Mouse (Mus musculus) intestine, embryonic 16.5 days (tissue): ENCODE results near the gene Cln5. TPM values are rescaled to one million over a fixed set of nuclear protein-coding genes. Genes with fewer than 3 reads are reported as not detected.

Experiments used
- polyA plus RNA-seq: library from polyadenylated mRNA; unstranded; fragments of >200 nt; fragmentation: Nextera tagmentation; extraction: Ambion mirVana; gene quantifications from 2 replicates; pipeline ENCODE4 v1.2.1, GENCODE M21; 2015

Gene Cln5
- polyA plus RNA-seq, 1 experiment from 2014 or later, result 28.3 TPM

Other genes with a start within 250 kb of the Cln5 start
- gene Kctd12, start 87.6 kb upstream of the Cln5 start, polyA plus RNA-seq, result 8.9 and 9.5 TPM in 2 replicates
- 0.05 TPM in 1 of 2 replicates, not detected in the other for gene Acod1, start 23.2 kb upstream of the Cln5 start, polyA plus RNA-seq
- 19.0 and 19.4 TPM in 2 replicates for gene Fbxl3, start 29.4 kb downstream of the Cln5 start, polyA plus RNA-seq